Mouse (Mus musculus): ENCODE results near the gene Pwwp2b.

DNA sequence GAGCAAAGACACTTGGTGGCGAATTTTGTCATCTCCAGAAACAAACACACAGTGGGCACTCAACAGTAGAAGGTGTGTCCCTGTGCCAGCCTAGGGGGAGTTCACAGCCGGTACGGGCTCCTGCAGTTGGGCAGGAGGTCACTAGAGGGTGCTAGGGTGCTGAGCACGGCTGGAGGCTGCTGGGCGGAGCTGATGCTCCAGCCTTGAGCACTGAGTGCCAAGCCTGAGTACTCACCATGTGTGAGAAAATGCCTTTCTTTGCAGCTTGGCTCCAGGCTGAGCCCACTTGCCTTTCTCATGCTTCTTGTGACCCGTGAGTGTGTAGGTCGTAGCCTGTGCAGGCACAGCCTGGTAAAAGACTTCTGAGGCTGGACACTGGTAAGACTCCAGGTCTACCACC is 14.6 kb upstream of the Pwwp2b start:
- no peak for TF ChIP-seq POLR2A (IDR thresholded peaks at IDR 0.05; ENCODE audit: control insufficient read depth, low read depth, low read length)
- TF ChIP-seq CTCF (IDR thresholded peaks at IDR 0.05; ENCODE audit: control insufficient read depth, insufficient read depth, insufficient replicate concordance, low read depth, low read length), result peak; percentile 79; the same call in 1 of the 2 replicates
